Mouse (Mus musculus) heart, embryonic 14.5 days (tissue): Measurements from ENCODE around the gene Nr4a2. TPM values are rescaled to one million over a fixed set of nuclear protein-coding genes. Genes with fewer than 3 reads are reported as not detected.

ENCODE experiments used
- ATAC-seq: fragments of 200-750 bp; cut with Nextera tagmentation; 2 replicates; pipeline ENCODE4 v1.8.0; 2017; ENCODE audit warnings: low read depth, moderate TSS enrichment; ENCODE audit not compliant: insufficient number of reproducible peaks, insufficient read depth, low FRiP score
- H3K27ac ChIP-seq, 2 experiments: fragments of 200-500 bp in 1 of 2; fragments of 300-500 bp in 1 of 2; sonication (generic) in 1 of 2; replicated peaks in 1 of 2; 2 replicates each; pipeline ENCODE4 v1.5.1; 2012 to 2014; ENCODE audit warnings: low read depth in 2 of 2, low read length in 2 of 2, control low read depth in 1 of 2, mild to moderate bottlenecking in 1 of 2, mixed read lengths in 1 of 2; ENCODE audit not compliant: control insufficient read depth in 1 of 2, insufficient read depth in 1 of 2
- H3K27me3 ChIP-seq: fragments of 300-500 bp; sonication (generic); 2 replicates; pipeline ENCODE4 v1.6.1; 2014; ENCODE audit warnings: mild to moderate bottlenecking, low read length, control low read depth; ENCODE audit not compliant: control insufficient read depth, insufficient read depth
- H3K36me3 ChIP-seq: fragments of 300-500 bp; sonication (generic); 2 replicates; pipeline ENCODE4 v1.6.1; 2014; ENCODE audit warnings: mild to moderate bottlenecking, control low read depth, low read length, mixed read lengths; ENCODE audit not compliant: control insufficient read depth, insufficient read depth
- H3K4me1 ChIP-seq, 2 experiments: fragments of 200-500 bp in 1 of 2; fragments of 300-500 bp in 1 of 2; sonication (generic) in 1 of 2; 2 replicates each; pipeline ENCODE4 v1.6.1; 2012 to 2014; ENCODE audit warnings: low read length in 2 of 2, control low read depth in 1 of 2, mixed read lengths in 1 of 2; ENCODE audit not compliant: control insufficient read depth in 2 of 2, insufficient read depth in 2 of 2
- H3K4me2 ChIP-seq: fragments of 300-500 bp; sonication (generic); 2 replicates; pipeline ENCODE4 v1.6.1; 2014; ENCODE audit warnings: mild to moderate bottlenecking, low read length
- H3K4me3 ChIP-seq, 2 experiments: fragments of 200-500 bp in 1 of 2; fragments of 300-500 bp in 1 of 2; sonication (generic) in 1 of 2; 2 replicates each; pipeline ENCODE4 v1.5.1; 2012 to 2014; ENCODE audit warnings: low read length in 2 of 2, mild to moderate bottlenecking in 2 of 2, control low read depth in 1 of 2, low read depth in 1 of 2, moderate library complexity in 1 of 2; ENCODE audit not compliant: control insufficient read depth in 1 of 2, insufficient read depth in 1 of 2
- H3K9ac ChIP-seq: fragments of 300-500 bp; sonication (generic); 2 replicates; pipeline ENCODE4 v1.6.1; 2014; ENCODE audit warnings: mild to moderate bottlenecking, low read length
- H3K9me3 ChIP-seq: fragments of 300-500 bp; sonication (generic); 2 replicates; pipeline ENCODE4 v1.6.1; 2016; ENCODE audit warnings: low read length, control low read depth; ENCODE audit not compliant: control insufficient read depth
- WGBS: fragments of 180-500 bp; shearing (Covaris S2); extraction: QIAGEN DNeasy Blood & Tissue Kit; methylation state at CpG from one replicate; pipeline ENCODE4 v1.1.7; 2014; 5-methylcytosine and 5-hydroxymethylcytosine counted together
- polyA plus RNA-seq: library from polyadenylated mRNA; unstranded; fragments of >200 nt; fragmentation: Nextera tagmentation; extraction: Ambion mirVana; gene quantifications from 2 replicates; pipeline ENCODE4 v1.2.1, GENCODE M21; 2014

Gene Nr4a2
- 1.9 and 2.4 TPM in 2 replicates for polyA plus RNA-seq

DNA sequence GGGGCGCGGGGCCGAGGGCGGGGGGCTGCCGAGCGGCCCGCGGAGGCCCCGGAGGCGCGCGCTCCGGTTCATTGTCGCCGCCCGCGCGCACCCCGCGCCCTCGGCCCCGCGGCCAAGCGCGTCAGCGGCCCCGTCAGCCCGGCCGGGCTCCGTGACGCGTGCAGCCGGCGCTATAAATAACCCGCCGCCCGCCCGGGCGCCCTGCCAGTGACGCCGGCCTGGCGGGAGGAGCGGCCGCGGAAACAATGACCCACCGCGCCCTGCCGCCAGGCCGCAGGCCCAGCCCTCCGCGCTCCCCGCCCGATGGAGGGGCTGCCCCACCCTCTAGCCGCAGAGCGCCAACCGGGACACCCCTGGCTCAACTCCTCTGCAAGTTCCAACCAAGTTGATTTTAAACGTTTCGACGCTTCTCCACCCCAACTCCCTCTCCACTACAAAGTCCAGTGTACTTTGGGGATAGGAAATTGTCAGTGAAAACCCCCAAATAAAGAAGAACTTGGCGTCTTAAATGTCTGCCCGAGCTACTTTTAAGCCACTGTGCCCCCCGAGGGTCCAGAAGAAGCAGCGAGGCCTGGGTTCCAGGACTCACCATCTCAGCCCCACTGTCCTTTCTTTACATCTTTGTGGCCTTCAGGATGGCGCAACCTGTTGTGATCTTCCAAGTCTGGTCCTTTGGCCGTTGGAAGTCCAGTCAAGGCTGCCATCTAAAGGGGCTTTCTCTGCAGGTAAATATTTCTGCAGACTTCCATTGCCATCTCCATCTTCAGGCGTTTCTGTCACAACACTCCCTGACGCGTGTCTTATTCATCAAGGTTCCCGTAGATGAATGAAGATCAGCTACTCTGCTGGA, at the start of gene Nr4a2:
TSS of gene Nr4a2 (minus strand) at position 13 of the 850 bp plus-strand sequence.
- H3K36me3 ChIP-seq = no peaks in the 10 kb centered on the region
- peak within 1 kb of the TSS; percentile 81 to 95 for H3K27ac ChIP-seq
- H3K4me2 ChIP-seq = peak within 1 kb of the TSS; percentile 76
- peak within 1 kb of the TSS; percentile 97 for H3K9ac ChIP-seq
- peak within 1 kb of the TSS; percentile 60 to 89 for H3K4me3 ChIP-seq
- no peaks in the 10 kb centered on the region for H3K9me3 ChIP-seq
- WGBS = 8% methylated on average over 62 of the region's 69 CpGs
- ATAC-seq = peak; percentile 96
- H3K4me1 ChIP-seq = peaks cover 0 to 3% of the 10 kb centered on the region in 2 experiments; a peak in 1 of 4 replicates
- no peaks in the 10 kb centered on the region; the same call in 1 of the 2 replicates for H3K27me3 ChIP-seq

DNA sequence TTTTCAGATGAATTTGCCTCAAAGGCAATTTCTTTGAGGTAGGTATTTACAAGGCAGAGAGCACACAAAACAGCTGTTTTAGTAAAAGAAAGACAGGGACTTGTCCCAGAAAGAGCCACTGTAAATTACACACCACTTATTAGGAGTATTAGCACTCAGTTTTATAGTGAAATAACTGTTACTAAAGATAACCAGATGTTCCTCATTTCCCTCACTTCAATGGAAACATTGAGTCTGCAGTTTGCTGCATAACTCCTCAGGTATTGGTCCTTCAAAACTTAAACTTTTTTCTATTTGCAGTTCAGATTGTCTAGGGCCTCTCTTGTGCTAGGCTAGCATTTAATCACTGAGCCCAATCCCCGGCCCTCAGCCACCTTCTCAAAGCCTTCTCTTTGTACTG, 41.6 kb upstream of the Nr4a2 start:
- 89% methylated on average over 1 of the region's 1 CpGs for WGBS
- no peak overlapping the region for H3K9ac ChIP-seq

GRCm38 (mm10) chr2:57156814-57157213, 33.0 kb upstream of the Nr4a2 start:
- no peak for ATAC-seq
- Histone ChIP-seq H3K36me3 (no peaks in the 10 kb centered on the region), H3K27ac (no peak overlapping the region), H3K27me3 (no peaks in the 10 kb centered on the region), H3K4me2 (no peak overlapping the region), H3K4me3 (no peak overlapping the region), H3K4me1 (peaks cover 0 to 4% of the 10 kb centered on the region in 2 experiments; a peak in 2 of 4 replicates), H3K9me3 (no peaks in the 10 kb centered on the region), H3K9ac (no peak overlapping the region)
- 82% methylated on average over 9 of the region's 9 CpGs for WGBS

More for the DNA sequence above, 41.6 kb upstream of the Nr4a2 start:
- no peaks in the 10 kb centered on the region for H3K4me1 ChIP-seq
- H3K4me2 ChIP-seq = no peak overlapping the region
- no peak for ATAC-seq
- no peaks in the 10 kb centered on the region for H3K9me3 ChIP-seq
- H3K4me3 ChIP-seq = no peak overlapping the region
- no peak overlapping the region for H3K27ac ChIP-seq
- H3K27me3 ChIP-seq = no peaks in the 10 kb centered on the region
- H3K36me3 ChIP-seq = no peaks in the 10 kb centered on the region

- H3K9me3 ChIP-seq = no peaks in the 10 kb centered on the region
- no peaks in the 10 kb centered on the region for H3K4me1 ChIP-seq
- no peak for ATAC-seq
- no peaks in the 10 kb centered on the region for H3K36me3 ChIP-seq
- H3K4me2 ChIP-seq = no peak overlapping the region
- H3K27ac ChIP-seq = no peak overlapping the region
- no peak overlapping the region for H3K9ac ChIP-seq
- H3K4me3 ChIP-seq = no peak overlapping the region
- H3K27me3 ChIP-seq = no peaks in the 10 kb centered on the region
- 71% methylated on average over 4 of the region's 4 CpGs for WGBS
Observed at GRCm38 (mm10) chr2:57149796-57150195, 26.0 kb upstream of the Nr4a2 start.

DNA sequence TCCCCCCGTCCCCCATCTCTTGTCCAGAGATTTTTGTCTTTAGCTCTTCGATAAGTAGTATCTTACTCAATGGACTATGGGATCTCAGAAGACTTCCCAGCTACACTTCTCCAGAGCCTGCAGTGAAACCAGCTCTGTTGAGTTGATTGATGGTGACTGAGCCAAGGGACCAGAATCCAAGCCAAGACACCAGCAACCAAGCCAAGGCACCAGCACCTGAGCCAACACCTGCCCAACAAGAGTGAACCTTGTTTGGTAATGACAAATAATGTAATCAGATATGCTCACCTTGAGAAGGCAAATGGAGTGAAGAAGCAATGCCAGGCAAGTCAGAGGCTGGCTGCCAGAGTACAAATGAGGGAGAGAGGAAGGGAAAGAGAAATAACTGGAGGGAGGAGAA, 24.4 kb upstream of the Nr4a2 start:
- Histone ChIP-seq H3K4me1 (no peaks in the 10 kb centered on the region), H3K36me3 (no peaks in the 10 kb centered on the region), H3K4me3 (no peak overlapping the region), H3K27me3 (no peaks in the 10 kb centered on the region), H3K27ac (no peak overlapping the region), H3K9ac (no peak overlapping the region), H3K9me3 (no peaks in the 10 kb centered on the region), H3K4me2 (no peak overlapping the region)
- ATAC-seq = no peak
- WGBS = 74% methylated on average over 2 of the region's 2 CpGs

GRCm38 (mm10) chr2:57145646-57146421, 22.0 kb upstream of the Nr4a2 start:
- Histone ChIP-seq H3K36me3 (no peaks in the 10 kb centered on the region), H3K27me3 (no peaks in the 10 kb centered on the region), H3K27ac (no peak overlapping the region), H3K9me3 (no peaks in the 10 kb centered on the region), H3K4me2 (no peak overlapping the region), H3K9ac (no peak overlapping the region), H3K4me1 (no peaks in the 10 kb centered on the region), H3K4me3 (no peak overlapping the region)
- WGBS = 84% methylated on average over 5 of the region's 5 CpGs
- no peak for ATAC-seq

- Histone ChIP-seq H3K27ac (no peak overlapping the region), H3K36me3 (no peaks in the 10 kb centered on the region), H3K4me3 (no peak overlapping the region), H3K4me2 (no peak overlapping the region), H3K4me1 (peaks cover 0 to 2% of the 10 kb centered on the region in 2 experiments; a peak in 2 of 4 replicates), H3K27me3 (no peaks in the 10 kb centered on the region), H3K9ac (no peak overlapping the region), H3K9me3 (no peaks in the 10 kb centered on the region)
- WGBS = 89% methylated on average over 6 of the region's 6 CpGs
- ATAC-seq = no peak
Observed at GRCm38 (mm10) chr2:57138594-57138993, 14.8 kb upstream of the Nr4a2 start.
